Comparison of ENCODE assay signal across 8 mouse cellular contexts in genomic region chr3:65658081-65658612, GRCm38 (mm10). TPM values are rescaled to one million over a fixed set of nuclear protein-coding genes. Genes with fewer than 3 reads are reported as not detected.
DNase-seq lines count a peak whose midpoint lies in the region; ATAC-seq lines count a peak whose summit lies in the region.

No protein-coding gene starts in this region.

- peak overlapping the region; percentile 97 for H3K4me2 ChIP-seq in kidney, embryonic 16.5 days (replicated peaks; ENCODE audit: low read depth, low read length)
- peak overlapping the region; percentile 97 for H3K4me2 ChIP-seq in embryonic facial prominence, embryonic 15.5 days (replicated peaks)
- H3K4me2 ChIP-seq in limb, embryonic 13.5 days (replicated peaks), result peak overlapping the region; percentile 91

- H3K27me3 ChIP-seq in kidney, embryonic 16.5 days (ENCODE audit: insufficient read depth, low read length), result peaks cover 19% of the 10 kb centered on the region
- peaks cover 11% of the 10 kb centered on the region; the same call in 1 of the 2 replicates for H3K27me3 ChIP-seq in embryonic facial prominence, embryonic 15.5 days
- peaks cover 51% of the 10 kb centered on the region for H3K27me3 ChIP-seq in limb, embryonic 13.5 days

- 24% methylated on average over 18 of the region's 18 CpGs for WGBS in kidney, embryonic 16.5 days
- WGBS in embryonic facial prominence, embryonic 15.5 days, result 14% methylated on average over 18 of the region's 18 CpGs
- 8% methylated on average over 18 of the region's 18 CpGs for WGBS in limb, embryonic 13.5 days

- no peak for DNase-seq in kidney, postnatal 14 days
- DNase-seq in retina, postnatal 1 day, result peak; percentile 56
- no peak for DNase-seq in right cerebral cortex, postnatal 4 days
- no peak for DNase-seq in kidney, postnatal 36 days
- DNase-seq in spleen, postnatal 14 days (ENCODE audit: low spot score in 2 of 2), result no peak

- no peaks in the 10 kb centered on the region for H3K9me3 ChIP-seq in kidney, embryonic 16.5 days (ENCODE audit: low read length)
- no peaks in the 10 kb centered on the region for H3K9me3 ChIP-seq in embryonic facial prominence, embryonic 15.5 days (replicated peaks)
- no peaks in the 10 kb centered on the region for H3K9me3 ChIP-seq in limb, embryonic 13.5 days

- peaks cover 14% of the 10 kb centered on the region for H3K4me1 ChIP-seq in kidney, embryonic 16.5 days (ENCODE audit: insufficient read depth, low read length)
- peaks cover 18% of the 10 kb centered on the region for H3K4me1 ChIP-seq in embryonic facial prominence, embryonic 15.5 days
- H3K4me1 ChIP-seq in limb, embryonic 13.5 days, result peaks cover 12% of the 10 kb centered on the region

- H3K4me3 ChIP-seq in kidney, embryonic 16.5 days (ENCODE audit: low read length), result peak overlapping the region; percentile 68
- peak overlapping the region; percentile 63 for H3K4me3 ChIP-seq in embryonic facial prominence, embryonic 15.5 days (replicated peaks)
- H3K4me3 ChIP-seq in limb, embryonic 13.5 days, result peak overlapping the region; percentile 65

- ATAC-seq in kidney, embryonic 16.5 days (ENCODE audit: low FRiP score, low TSS enrichment), result no peak
- ATAC-seq in embryonic facial prominence, embryonic 15.5 days (ENCODE audit: insufficient number of reproducible peaks, low FRiP score, low TSS enrichment, low read depth), result no peak
- no peak for ATAC-seq in limb, embryonic 13.5 days (ENCODE audit: low FRiP score, low read depth)

- peak overlapping the region; percentile 84 for H3K9ac ChIP-seq in kidney, embryonic 16.5 days (replicated peaks; ENCODE audit: low read length)
- H3K9ac ChIP-seq in embryonic facial prominence, embryonic 15.5 days, result no peak overlapping the region
- H3K9ac ChIP-seq in limb, embryonic 13.5 days, result no peak overlapping the region

- no peaks in the 10 kb centered on the region for H3K36me3 ChIP-seq in kidney, embryonic 16.5 days (ENCODE audit: insufficient read depth, low read length)
- H3K36me3 ChIP-seq in embryonic facial prominence, embryonic 15.5 days, result no peaks in the 10 kb centered on the region
- no peaks in the 10 kb centered on the region for H3K36me3 ChIP-seq in limb, embryonic 13.5 days

- no peak overlapping the region for H3K27ac ChIP-seq in kidney, embryonic 16.5 days (ENCODE audit: low read length)
- peak overlapping the region; percentile 77; the same call in 1 of the 2 replicates for H3K27ac ChIP-seq in embryonic facial prominence, embryonic 15.5 days (replicated peaks)
- H3K27ac ChIP-seq in limb, embryonic 13.5 days, result no peak overlapping the region

RNA-seq across cellular contexts. Expression of gene Lekr1, which starts 7.9 kb away (rescaled TPM):
- polyA plus RNA-seq in kidney, embryonic 16.5 days (2015; fragmentation: Nextera tagmentation; extraction: Ambion mirVana), result 7.0 and 7.7 TPM in 2 replicates
- polyA plus RNA-seq in embryonic facial prominence, embryonic 15.5 days (2015; fragmentation: Nextera tagmentation; extraction: Ambion mirVana), result 8.1 TPM in 2 replicates
- polyA plus RNA-seq in limb, embryonic 13.5 days (2015; fragmentation: Nextera tagmentation; extraction: Ambion mirVana), result 7.8 and 9.8 TPM in 2 replicates
